Mouse (Mus musculus): ENCODE measurements at regions not wholly inside any gene's neighbourhood (a gene's known extent, or its start where the extent isn't known, plus 50 kb on each side); places are given as distances from the start of the nearest gene placed in this dataset.
"Not testable (repeated sequence)": the region's sequence is repeated elsewhere in the genome, so short reads cannot be mapped to it uniquely, and the experiment has no call there.

DNA sequence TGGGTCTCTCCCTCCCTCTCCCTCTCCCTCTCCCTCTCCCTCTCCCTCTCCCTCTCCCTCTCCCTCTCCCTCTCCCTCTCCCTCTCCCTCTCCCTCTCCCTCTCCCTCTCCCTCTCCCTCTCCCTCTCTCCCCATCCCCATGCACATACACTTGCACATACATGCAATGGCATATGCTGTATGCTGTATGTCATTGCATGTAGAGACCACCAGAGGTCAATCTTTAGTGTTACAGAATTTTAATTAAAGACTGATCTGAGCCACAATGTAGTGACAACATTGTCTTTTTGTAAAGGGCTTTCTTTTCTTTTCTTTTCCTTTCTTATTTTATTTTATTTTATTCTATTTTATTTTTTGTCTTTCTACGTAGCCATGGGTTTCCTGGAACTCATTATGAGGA lies 191.0 kb upstream of the Nectin1 start:
- not testable (repeated sequence) for TF ChIP-seq POLR2A (IDR thresholded peaks at IDR 0.05; ENCODE audit: low read depth, low read length); CTCF (IDR thresholded peaks at IDR 0.05; ENCODE audit: extremely low read depth, insufficient read length, insufficient replicate concordance, low read depth, low read length)

Measured in small intestine, adult 2 months (tissue).